Mouse (Mus musculus): ENCODE measurements around the gene Npc1l1. TPM values are rescaled to one million over a fixed set of nuclear protein-coding genes. Genes with fewer than 3 reads are reported as not detected.

Gene Npc1l1
- total RNA-seq, 2 experiments from 2014 or later: 0.23 to 0.28 TPM

GRCm38 (mm10) chr11:6163706-6164105 is 66.2 kb downstream of the Npc1l1 start:
- no peak for DNase-seq (ENCODE audit: low spot score)

- no peak for DNase-seq (ENCODE audit: low spot score)
These were observed 66.9 kb downstream of the Npc1l1 start for GRCm38 (mm10) chr11:6163062-6163461.

GRCm38 (mm10) chr11:6161549-6161948 is 68.4 kb downstream of the Npc1l1 start:
- DNase-seq (ENCODE audit: low spot score): no peak

Other genes starting within 250 kb of the Npc1l1 start
- gene Camk2b, start 163.8 kb downstream of the Npc1l1 start, total RNA-seq (2021): 100 to 1,000 TPM; 149 to 185 TPM
- gene A730071L15Rik, start 30.1 kb downstream of the Npc1l1 start, total RNA-seq (2021): under 1 TPM in 1 of 2 experiments, not detected in 1; 0.14 TPM
- gene Nudcd3, start 29.7 kb downstream of the Npc1l1 start, total RNA-seq (2021): 10 to 100 TPM; 65.0 to 70.0 TPM
- 10 to 100 TPM; 23.9 to 25.7 TPM for gene Ddx56, start 37.6 kb upstream of the Npc1l1 start, total RNA-seq (2021)
- gene Tmed4, start 44.7 kb upstream of the Npc1l1 start, total RNA-seq (2021): 10 to 100 TPM; 65.8 to 66.8 TPM
- gene Ogdh, start 61.5 kb upstream of the Npc1l1 start, total RNA-seq (2021): 100 to 1,000 TPM; 668 to 737 TPM
- gene Zmiz2, start 158.9 kb upstream of the Npc1l1 start, total RNA-seq (2021): 10 to 100 TPM; 49.3 to 51.1 TPM
- gene Ppia, start 185.3 kb upstream of the Npc1l1 start, total RNA-seq (2021): 100 to 1,000 TPM; 185 to 242 TPM
- gene H2afv, start 214.3 kb upstream of the Npc1l1 start, total RNA-seq (2021): 10 to 100 TPM; 61.3 to 63.7 TPM
- gene Purb, start 245.8 kb upstream of the Npc1l1 start, total RNA-seq (2021): 10 to 100 TPM; 19.0 to 21.1 TPM